Mouse (Mus musculus) embryonic fibroblast, embryonic 13.5 days (primary cell): ENCODE data around the gene Thsd4.

Experiments
- CTCF ChIP-seq: IDR thresholded peaks from 2 replicates; pipeline ENCODE4 v1.5.1; 2011; ENCODE audit warnings: mild to moderate bottlenecking, control low read depth, low read length, moderate library complexity, borderline replicate concordance; ENCODE audit not compliant: insufficient read depth
- POLR2A ChIP-seq: IDR thresholded peaks from 2 replicates; pipeline ENCODE4 v1.6.1; 2011; ENCODE audit warnings: low read depth, mild to moderate bottlenecking, control low read depth, low read length, moderate library complexity

DNA sequence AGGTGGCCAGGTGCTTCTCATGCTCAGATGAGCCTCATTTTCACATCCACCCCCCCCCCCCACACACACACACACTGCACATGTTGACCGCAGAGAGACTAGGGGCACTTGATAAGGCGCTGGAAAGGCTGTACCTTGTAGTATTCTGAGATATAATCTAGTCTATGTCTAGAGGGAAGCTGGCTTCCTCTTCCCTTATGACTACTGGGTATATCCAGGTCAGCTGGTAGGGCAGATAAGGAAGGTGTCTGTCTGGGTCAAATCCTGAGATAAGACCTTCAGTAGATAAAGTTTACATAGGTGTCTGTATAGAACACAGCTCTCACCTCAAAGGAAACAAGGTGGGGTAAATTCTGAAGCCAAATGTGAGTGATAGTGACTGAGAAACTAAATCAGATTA, 24.3 kb upstream of the Thsd4 start:
- TF ChIP-seq POLR2A (no peak), CTCF (no peak)
